Mouse (Mus musculus): ENCODE results near the gene Neurl1b. TPM values are rescaled to one million over a fixed set of nuclear protein-coding genes. Genes with fewer than 3 reads are reported as not detected.

The Neurl1b gene
- polyA plus RNA-seq, 1 experiment from 2014 or later = 1.5 TPM

- Histone ChIP-seq H3K4me1 (replicated peaks; ENCODE audit: control insufficient read depth, insufficient read depth, low read length) (peaks cover 7% of the 10 kb centered on the region; the same call in 1 of the 2 replicates), H3K27me3 (replicated peaks; ENCODE audit: control insufficient read depth, insufficient read depth, low read length) (no peaks in the 10 kb centered on the region), H3K27ac (ENCODE audit: low read depth, low read length) (peak overlapping the region; percentile 71), H3K9ac (ENCODE audit: low read depth, low read length) (no peak overlapping the region), H3K4me2 (replicated peaks; ENCODE audit: low read depth) (no peak overlapping the region), H3K9me3 (ENCODE audit: control insufficient read depth) (no peaks in the 10 kb centered on the region), H3K4me3 (ENCODE audit: low read depth, low read length) (no peak overlapping the region), H3K36me3 (ENCODE audit: control insufficient read depth, insufficient read depth) (no peaks in the 10 kb centered on the region)
- WGBS = 70% methylated on average over 1 of the region's 1 CpGs
- no peak for ATAC-seq
- TF ChIP-seq CTCF (IDR thresholded peaks at IDR 0.05; ENCODE audit: low read depth) = no peak
Measured at GRCm38 (mm10) chr17:26376416-26376815, 38.2 kb upstream of the Neurl1b start.

GRCm38 (mm10) chr17:26376994-26377744 is 37.5 kb upstream of the Neurl1b start:
- Histone ChIP-seq H3K4me2 (replicated peaks; ENCODE audit: low read depth) (no peak overlapping the region), H3K9ac (ENCODE audit: low read depth, low read length) (peak overlapping the region; percentile 17; the same call in 1 of the 2 replicates), H3K9me3 (ENCODE audit: control insufficient read depth) (no peaks in the 10 kb centered on the region), H3K36me3 (ENCODE audit: control insufficient read depth, insufficient read depth) (no peaks in the 10 kb centered on the region), H3K27me3 (replicated peaks; ENCODE audit: control insufficient read depth, insufficient read depth, low read length) (no peaks in the 10 kb centered on the region), H3K4me1 (replicated peaks; ENCODE audit: control insufficient read depth, insufficient read depth, low read length) (peaks cover 7% of the 10 kb centered on the region; the same call in 1 of the 2 replicates), H3K4me3 (ENCODE audit: low read depth, low read length) (no peak overlapping the region), H3K27ac (ENCODE audit: low read depth, low read length) (peak overlapping the region; percentile 71)
- ATAC-seq = peak; percentile 92
- 38% methylated on average over 4 of the region's 4 CpGs for WGBS
- TF ChIP-seq CTCF (IDR thresholded peaks at IDR 0.05; ENCODE audit: low read depth) = no peak

DNA sequence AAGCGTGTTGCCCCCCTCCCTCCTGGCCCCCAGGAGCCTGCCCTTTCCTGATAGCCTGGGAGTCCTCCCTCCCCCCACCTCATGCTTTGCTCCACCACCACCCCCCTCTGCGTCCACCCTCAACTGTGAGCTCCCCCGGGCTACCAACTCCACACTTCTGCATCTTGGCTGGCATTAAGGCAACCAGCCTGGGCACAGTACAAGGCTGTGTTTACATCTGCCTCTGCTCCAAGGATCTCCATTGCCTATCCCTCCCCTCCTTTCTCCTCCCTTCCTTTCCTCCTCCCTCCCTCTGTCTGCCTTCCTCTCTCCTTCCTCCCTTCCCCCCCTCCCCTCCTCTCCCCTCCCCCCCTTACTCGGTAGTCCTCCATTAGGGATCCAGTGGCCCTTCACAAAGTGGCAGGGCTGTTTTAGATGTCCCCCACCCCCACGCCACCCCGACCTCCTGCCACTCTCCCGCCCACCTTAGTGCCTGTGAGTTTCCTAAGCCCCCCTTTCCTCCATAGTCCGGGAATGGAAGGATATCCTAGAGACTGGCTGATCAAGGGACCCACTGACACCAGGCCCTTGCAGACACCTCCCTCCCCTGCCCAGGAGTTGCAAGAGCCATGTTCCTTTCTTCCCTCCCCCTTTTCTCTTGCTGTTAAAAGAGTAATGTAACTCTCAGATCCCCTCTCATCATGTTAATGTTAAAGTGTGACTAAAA is 34.2 kb upstream of the Neurl1b start:
- Histone ChIP-seq H3K4me2 (replicated peaks; ENCODE audit: low read depth) (no peak overlapping the region), H3K27me3 (replicated peaks; ENCODE audit: control insufficient read depth, insufficient read depth, low read length) (no peaks in the 10 kb centered on the region), H3K4me1 (replicated peaks; ENCODE audit: control insufficient read depth, insufficient read depth, low read length) (peaks cover 13% of the 10 kb centered on the region; the same call in 1 of the 2 replicates), H3K9me3 (ENCODE audit: control insufficient read depth) (no peaks in the 10 kb centered on the region), H3K36me3 (ENCODE audit: control insufficient read depth, insufficient read depth) (no peaks in the 10 kb centered on the region), H3K9ac (ENCODE audit: low read depth, low read length) (no peak overlapping the region), H3K4me3 (ENCODE audit: low read depth, low read length) (no peak overlapping the region), H3K27ac (ENCODE audit: low read depth, low read length) (no peak overlapping the region)
- TF ChIP-seq CTCF (IDR thresholded peaks at IDR 0.05; ENCODE audit: low read depth) = no peak
- ATAC-seq = no peak
- WGBS = 47% methylated on average over 8 of the region's 8 CpGs

- Histone ChIP-seq H3K9ac (ENCODE audit: low read depth, low read length) (no peak overlapping the region), H3K4me1 (replicated peaks; ENCODE audit: control insufficient read depth, insufficient read depth, low read length) (peaks cover 13% of the 10 kb centered on the region), H3K9me3 (ENCODE audit: control insufficient read depth) (no peaks in the 10 kb centered on the region), H3K27ac (ENCODE audit: low read depth, low read length) (no peak overlapping the region; the same call in 1 of the 2 replicates), H3K27me3 (replicated peaks; ENCODE audit: control insufficient read depth, insufficient read depth, low read length) (no peaks in the 10 kb centered on the region), H3K4me2 (replicated peaks; ENCODE audit: low read depth) (no peak overlapping the region), H3K4me3 (ENCODE audit: low read depth, low read length) (no peak overlapping the region), H3K36me3 (ENCODE audit: control insufficient read depth, insufficient read depth) (no peaks in the 10 kb centered on the region)
- ATAC-seq = no peak
- TF ChIP-seq CTCF (IDR thresholded peaks at IDR 0.05; ENCODE audit: low read depth) = no peak
- WGBS = 52% methylated on average over 4 of the region's 4 CpGs
Measured at GRCm38 (mm10) chr17:26380986-26381446, 33.6 kb upstream of the Neurl1b start.

- 49% methylated on average over 5 of the region's 5 CpGs for WGBS
- H3K4me1 ChIP-seq (replicated peaks; ENCODE audit: control insufficient read depth, insufficient read depth, low read length) = peaks cover 8% of the 10 kb centered on the region
- H3K27ac ChIP-seq (ENCODE audit: low read depth, low read length) = no peak overlapping the region
- no peak overlapping the region for H3K4me3 ChIP-seq (ENCODE audit: low read depth, low read length)
- no peak overlapping the region for H3K9ac ChIP-seq (ENCODE audit: low read depth, low read length)
- TF ChIP-seq CTCF (IDR thresholded peaks at IDR 0.05; ENCODE audit: low read depth) = no peak
- no peak overlapping the region for H3K4me2 ChIP-seq (replicated peaks; ENCODE audit: low read depth)
- no peaks in the 10 kb centered on the region for H3K9me3 ChIP-seq (ENCODE audit: control insufficient read depth)
- no peak for ATAC-seq
- H3K36me3 ChIP-seq (ENCODE audit: control insufficient read depth, insufficient read depth) = no peaks in the 10 kb centered on the region
- no peaks in the 10 kb centered on the region for H3K27me3 ChIP-seq (replicated peaks; ENCODE audit: control insufficient read depth, insufficient read depth, low read length)
Measured at GRCm38 (mm10) chr17:26381613-26382012, 33.0 kb upstream of the Neurl1b start.

DNA sequence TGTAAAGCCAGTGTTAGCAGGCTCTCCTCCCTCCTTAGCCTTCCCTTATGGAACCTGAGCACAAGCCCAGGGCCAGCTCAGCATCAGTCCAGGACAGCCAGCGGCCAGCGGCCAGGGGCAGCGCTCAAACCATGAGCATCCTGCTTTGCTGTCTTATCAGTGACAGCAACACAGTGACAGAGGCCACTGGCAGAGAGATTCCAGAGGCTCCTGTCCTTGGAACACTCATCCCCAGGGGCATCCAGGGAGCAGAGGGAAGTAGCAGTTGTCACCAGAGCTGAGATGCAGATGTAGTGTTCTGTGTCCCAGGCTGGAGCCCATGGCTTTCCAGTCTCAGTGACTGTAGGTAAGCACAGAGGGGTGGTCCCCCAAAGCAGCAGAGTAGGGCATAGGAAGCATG is 32.5 kb upstream of the Neurl1b start:
- WGBS = 75% methylated on average over 3 of the region's 3 CpGs
- TF ChIP-seq CTCF (IDR thresholded peaks at IDR 0.05; ENCODE audit: low read depth) = no peak
- H3K9me3 ChIP-seq (ENCODE audit: control insufficient read depth) = no peaks in the 10 kb centered on the region
- H3K4me3 ChIP-seq (ENCODE audit: low read depth, low read length) = no peak overlapping the region
- no peak for ATAC-seq
- peaks cover 6% of the 10 kb centered on the region for H3K4me1 ChIP-seq (replicated peaks; ENCODE audit: control insufficient read depth, insufficient read depth, low read length)
- no peaks in the 10 kb centered on the region for H3K36me3 ChIP-seq (ENCODE audit: control insufficient read depth, insufficient read depth)
- no peak overlapping the region for H3K4me2 ChIP-seq (replicated peaks; ENCODE audit: low read depth)
- no peaks in the 10 kb centered on the region for H3K27me3 ChIP-seq (replicated peaks; ENCODE audit: control insufficient read depth, insufficient read depth, low read length)
- no peak overlapping the region for H3K27ac ChIP-seq (ENCODE audit: low read depth, low read length)
- H3K9ac ChIP-seq (ENCODE audit: low read depth, low read length) = no peak overlapping the region

All from intestine, postnatal 0 days (tissue).